Mouse (Mus musculus) right cerebral cortex, postnatal 14 days (tissue): ENCODE results near the gene Trak1.
"Not testable (repeated sequence)": the region's sequence is repeated elsewhere in the genome, so short reads cannot be mapped to it uniquely, and the experiment has no call there.

Experiments used
- DNase-seq: peaks from one replicate; pipeline ENCODE4 v3.0.0; 2022

Gene Trak1

DNA sequence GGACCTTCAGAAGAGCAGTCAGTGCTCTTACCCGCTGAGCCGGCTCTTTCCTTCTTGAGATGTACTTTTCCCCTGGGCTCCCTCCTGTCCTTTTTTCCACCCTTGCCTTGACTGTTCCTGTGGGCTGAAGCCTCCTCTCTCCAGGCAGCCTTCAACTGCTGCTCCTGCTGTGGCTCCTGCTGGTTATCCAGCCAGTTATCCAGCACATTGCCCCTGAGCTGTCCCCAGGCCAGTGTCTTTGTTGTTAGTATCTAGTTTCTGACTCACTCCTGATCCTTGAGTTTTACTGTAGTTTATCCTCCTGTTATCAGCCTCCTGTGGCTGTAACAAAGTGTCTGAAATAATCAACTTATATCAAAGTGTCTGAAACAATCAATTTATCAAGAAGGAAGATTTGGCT, 23.8 kb downstream of the Trak1 start:
- DNase-seq = no peak

DNA sequence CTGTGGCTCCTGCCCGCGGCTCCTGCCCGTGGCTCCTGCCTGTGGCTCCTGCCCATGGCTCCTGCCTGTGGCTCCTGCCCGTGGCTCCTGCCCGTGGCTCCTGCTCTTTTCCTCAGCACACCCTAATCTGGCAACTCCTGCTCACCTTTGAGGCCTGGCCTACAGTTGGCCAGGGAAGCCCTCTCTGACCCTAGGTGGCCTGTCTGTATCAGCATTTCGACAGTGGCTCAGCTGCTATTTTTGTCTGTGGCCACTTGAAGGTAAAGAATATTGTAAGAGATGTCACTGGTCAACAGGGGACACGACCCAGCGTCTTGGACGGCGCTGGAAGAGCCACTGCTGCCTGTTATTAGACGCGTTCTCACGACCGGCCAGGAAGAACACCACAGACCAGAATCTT, 24.7 kb downstream of the Trak1 start:
- no peak for DNase-seq

DNA sequence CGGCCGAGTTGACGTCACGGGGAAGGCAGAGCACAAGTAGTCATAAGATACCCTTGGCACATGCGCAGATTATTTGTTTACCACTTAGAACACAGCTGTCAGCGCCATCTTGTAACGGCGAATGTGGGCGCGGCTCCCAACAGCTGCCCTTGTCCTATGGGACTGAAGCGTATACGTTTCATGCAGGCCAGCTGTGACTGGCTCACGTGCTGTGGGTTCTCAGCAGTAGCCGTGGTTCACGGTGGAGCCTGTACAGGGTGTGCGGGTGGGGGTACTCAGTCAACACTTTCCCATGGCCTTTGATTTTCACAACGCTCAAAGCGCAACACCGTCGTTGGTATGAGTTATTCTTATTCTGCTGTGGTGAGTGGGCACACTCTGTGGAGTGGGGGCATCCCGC, 31.0 kb downstream of the Trak1 start:
- not testable (repeated sequence) for DNase-seq

DNA sequence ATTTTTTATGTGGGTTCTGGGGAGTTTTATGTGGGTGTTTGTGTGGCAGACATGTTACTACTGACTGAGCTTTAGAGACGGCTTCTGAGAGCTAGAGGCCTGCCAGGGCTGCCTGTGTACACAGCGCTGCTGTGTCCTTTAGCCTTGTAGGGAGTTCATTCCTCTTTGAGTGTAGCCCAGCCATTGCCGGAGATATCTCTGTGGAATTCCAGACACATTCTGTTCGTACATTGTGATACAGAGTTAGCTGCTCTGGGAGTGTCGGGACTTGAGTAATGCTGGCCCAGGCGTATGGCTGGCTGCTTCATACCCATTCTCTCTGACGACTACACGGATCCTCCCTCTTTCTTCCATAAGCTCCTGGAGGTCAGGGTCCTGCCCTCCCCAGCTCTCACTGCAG, 31.9 kb downstream of the Trak1 start:
- DNase-seq = no peak

DNA sequence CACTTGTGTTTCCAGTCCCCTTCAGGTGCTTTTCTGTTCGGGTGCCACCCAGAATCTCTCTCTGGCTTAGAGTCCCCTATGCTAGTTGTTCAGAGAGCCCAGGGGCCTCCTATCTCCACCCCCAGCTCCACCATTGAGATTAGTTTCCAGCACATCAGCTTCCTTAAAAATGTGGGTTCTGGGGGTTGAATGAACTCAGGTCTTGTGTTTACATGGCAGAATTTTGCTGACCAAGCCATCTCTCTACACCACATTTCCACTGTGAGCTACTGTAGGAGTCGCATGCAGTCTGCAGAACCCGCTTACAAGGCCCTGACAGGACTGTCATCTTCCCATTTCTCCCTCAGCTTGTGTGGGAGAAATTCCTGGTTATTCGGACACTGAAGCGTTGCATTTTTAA, 32.8 kb downstream of the Trak1 start:
- no peak for DNase-seq

DNA sequence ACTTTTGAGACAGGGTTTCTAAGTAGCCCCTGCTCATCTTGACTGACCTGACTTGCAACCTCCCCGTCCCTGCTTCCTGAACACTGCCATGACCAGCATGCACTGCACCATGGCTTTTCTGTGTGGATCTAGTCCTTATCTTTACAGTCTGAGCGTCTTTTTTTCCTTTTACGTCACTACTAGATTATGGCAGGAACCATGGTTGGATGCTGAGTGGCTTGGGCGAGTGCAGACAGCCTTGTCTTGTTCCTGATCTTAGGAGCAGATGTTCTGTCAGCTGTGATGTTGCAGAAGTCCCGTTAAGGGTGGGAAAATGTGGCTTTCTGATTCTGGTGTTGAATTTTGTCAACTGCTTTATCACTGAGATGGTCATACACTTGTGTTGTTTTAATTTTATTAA, 34.1 kb downstream of the Trak1 start:
- DNase-seq = no peak

DNA sequence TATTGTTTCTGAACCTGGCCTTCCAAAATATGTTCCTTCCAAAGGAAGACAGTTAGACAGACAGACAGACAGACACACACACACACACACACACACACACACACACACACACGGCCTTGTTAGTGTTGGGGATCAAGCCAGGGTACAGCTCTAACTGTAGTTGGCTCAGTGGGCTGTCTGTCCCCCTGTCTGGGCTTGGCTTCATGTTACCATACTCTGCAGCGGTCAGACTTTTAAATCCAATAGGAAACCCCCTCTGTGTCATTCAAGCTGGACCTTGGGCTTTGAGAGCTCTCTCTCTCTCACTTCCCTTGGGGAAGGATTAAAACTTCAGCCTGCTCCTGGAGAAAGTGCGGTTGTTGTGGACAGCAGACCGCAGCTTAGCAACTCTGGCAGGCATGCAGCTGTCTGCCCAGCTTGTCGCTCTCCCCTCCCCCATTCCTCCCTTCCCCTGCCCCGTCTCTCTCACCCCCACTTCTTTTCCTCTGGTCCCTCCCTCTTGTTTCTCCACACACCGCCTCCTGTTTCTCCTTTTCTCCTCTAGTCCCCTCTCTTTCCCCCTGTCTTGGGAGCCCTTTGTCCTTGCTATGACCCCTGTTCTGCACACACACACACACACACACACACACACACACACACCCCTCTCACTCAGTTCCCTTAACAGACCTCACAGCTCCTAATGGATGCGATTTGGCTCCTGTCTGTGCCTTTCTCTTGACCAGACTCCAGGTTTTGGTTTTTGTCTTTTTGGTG, 34.8 kb downstream of the Trak1 start:
- peak; percentile 69 for DNase-seq

DNA sequence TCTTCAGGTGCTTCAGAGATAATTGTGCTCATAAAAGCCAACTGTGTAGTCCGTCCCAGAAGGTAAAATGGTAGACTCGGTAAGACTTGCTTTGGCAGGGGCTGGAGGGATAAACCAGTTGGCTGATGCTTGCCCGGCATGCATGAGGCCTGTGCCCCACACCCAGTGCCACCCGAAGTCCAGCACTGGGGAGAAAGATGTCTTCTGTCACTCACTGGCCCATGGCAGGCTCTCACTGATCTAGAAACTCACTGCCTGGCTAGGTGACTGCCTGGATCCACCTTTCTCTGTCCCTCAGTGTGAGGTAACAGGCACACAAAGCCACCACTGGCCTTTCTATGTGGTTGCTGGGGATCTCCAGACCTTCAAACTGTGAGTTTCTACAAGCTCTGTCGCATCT, 36.3 kb downstream of the Trak1 start:
- DNase-seq = no peak

DNA sequence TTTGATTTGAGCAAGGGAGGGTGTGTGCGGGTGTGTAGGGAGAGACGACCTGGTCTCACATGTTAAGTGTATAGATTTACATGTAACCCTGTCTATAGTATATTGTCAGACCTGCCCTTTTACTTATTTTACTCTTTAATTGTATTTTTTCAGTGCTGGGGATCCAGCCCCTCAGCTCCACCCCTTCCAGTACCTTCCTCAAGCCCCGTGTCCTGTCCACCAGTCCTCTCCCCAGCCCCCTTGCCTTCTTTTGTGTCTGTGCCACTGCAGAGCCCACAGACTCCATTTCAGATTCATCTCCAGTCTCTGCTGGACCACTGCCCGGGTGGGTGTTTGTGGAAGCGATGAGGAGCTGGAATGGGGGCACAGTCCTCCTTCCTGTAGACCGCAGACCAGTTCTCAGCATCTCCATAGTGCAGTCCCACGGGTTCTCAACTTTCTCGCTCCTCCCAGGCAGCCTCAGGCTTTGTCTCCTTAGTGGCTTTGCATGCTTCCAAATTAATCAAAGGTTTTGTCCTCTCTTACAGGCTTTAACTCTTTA, 37.1 kb downstream of the Trak1 start:
- DNase-seq = no peak

DNA sequence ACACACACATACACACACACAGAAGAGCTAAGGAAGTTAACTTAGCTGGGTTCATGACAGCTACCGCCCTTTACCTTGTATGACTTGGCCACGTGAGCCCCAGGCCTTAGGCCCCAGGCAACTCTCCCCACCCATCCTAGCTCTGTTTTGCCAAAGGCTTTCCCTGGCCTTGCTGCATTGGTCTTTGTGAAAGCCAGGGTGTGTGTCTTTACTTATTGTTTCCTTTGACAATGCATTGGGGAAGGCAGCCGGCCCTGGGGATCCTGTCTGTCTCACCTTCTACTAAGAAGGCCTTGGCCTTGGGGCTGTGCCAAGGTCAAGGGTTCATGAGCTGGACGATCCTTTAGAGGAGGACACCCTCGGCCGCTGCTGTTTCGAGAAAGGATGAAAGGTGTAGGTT, 38.3 kb downstream of the Trak1 start:
- no peak for DNase-seq

DNA sequence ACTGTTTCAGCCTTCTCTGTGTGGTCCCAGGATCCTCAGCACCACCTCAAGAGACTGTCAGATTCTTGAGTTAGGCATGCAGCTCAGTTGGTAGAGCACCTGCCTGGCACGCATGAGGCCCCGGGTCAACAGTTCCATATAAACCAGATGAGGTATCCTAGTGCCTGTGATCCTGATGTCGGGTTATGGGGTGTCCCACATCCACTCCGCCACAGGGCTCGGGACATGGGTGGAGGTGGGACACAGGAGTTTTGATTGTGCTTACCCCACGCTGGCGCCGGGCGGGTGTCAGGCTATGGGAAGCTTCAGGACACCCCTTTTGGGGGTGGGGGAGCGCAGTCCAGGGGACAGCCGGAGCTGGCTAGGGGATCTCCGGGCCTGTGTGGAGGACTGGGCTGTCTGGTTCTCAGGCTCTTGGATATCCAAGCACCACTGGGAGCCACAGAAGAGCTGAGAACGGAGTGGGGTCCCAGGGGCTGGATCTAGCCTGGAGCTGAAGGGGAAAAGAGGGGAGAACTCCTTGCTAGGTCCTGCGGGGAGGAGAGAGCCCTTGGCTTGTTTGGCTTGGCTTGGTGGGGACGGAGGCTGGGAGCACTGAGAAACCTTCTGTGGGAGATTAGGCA, 39.1 kb downstream of the Trak1 start:
- no peak for DNase-seq

DNA sequence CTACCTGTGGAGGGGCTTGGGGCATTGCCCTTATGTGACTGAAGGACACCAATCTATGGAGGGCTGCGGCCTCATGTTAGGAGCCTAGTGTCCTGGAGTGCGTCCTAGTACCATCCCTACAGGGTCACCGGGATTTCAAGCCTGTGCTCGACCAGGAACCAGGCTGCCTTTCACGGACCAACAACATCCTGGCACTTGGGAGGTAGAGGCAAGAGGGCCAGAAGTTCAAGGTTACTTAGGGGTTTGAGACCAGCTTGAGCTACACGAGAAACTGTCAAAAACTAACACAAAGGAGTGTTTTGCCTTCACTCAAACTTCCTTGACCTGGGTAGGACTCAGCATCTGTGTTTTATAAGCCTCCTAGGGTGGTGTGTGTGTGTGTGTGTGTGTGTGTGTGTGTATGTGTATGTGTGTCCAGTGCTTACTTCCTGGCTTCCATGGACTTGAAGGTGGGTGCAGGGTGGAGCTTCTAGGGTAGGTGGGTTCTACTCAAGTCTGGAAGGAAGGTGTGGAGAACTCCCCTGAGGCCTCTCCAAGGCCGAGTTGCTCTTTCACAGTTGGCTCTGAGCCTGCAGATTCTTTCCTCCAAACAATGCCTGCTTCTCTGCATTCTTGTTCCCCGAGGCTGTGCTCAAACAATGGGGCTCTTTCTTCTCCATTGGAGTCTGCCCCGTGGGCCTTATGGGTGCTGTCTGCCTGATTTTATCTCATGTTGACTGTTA, 40.1 kb downstream of the Trak1 start:
- no peak for DNase-seq

DNA sequence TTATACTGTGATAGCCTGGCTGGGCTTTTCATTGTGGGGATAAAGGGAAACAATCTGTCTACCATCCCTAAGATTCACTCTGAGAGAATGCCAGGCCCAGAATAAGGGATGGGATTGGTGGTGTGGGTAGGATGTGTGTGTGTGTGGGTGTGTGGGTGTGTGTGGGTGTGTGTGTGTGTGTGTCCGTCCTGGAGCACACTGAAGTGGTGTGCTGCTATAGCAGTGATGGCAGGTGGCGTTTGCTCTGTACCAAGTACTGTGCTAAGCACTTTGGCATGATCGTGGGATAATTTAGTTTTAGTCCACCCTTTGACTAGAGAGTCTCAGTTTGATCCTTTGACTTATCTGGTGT, 40.6 kb downstream of the Trak1 start:
- DNase-seq = no peak

DNA sequence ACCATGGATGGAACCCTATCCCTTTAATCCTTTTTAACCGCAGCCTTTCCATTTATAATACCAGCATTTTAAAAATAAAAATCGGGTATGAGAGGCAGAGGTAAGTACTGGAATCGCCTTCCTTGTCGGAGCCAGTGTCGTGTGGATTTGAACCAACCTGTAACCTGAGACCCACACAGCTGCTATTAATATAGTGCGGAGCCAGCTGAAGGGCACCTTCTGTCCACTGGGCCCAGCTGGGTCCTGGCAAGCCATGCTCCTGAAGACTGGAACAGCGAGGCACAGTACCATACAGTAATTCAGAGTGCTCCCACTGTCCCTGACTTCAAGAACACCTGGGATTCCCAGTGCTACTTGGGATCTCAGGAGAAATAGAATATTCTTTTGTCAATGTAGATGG, 44.5 kb downstream of the Trak1 start:
- no peak for DNase-seq

DNA sequence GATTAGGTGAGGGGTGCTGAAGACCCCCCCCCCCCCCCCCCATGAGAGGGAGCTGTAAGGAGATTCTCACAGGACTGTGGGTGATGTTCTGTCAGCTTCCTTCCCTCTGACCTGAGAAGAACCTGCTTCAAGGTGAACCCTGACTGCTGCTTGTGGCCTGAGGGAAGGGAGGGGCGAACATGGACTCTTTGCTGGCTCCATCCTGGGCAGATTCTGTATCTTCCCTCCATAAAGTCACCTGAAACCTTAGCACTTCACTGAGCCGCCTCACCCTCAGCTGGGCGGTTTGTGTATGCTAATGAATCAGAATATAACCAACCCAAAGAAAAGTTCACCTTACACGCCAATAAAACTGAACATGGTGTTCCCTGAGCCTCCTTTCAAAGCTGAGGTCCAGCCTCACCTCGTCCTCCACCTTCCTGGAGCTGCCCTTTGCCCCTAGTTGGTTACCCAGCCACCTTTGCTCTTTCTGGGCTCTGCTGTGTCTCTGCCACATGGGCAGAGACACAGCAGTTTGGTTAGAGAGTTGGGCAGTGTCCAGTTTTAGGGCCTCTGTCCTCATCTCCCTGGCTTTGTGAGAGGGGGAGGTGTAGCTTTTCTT, 45.3 kb downstream of the Trak1 start:
- no peak for DNase-seq

DNA sequence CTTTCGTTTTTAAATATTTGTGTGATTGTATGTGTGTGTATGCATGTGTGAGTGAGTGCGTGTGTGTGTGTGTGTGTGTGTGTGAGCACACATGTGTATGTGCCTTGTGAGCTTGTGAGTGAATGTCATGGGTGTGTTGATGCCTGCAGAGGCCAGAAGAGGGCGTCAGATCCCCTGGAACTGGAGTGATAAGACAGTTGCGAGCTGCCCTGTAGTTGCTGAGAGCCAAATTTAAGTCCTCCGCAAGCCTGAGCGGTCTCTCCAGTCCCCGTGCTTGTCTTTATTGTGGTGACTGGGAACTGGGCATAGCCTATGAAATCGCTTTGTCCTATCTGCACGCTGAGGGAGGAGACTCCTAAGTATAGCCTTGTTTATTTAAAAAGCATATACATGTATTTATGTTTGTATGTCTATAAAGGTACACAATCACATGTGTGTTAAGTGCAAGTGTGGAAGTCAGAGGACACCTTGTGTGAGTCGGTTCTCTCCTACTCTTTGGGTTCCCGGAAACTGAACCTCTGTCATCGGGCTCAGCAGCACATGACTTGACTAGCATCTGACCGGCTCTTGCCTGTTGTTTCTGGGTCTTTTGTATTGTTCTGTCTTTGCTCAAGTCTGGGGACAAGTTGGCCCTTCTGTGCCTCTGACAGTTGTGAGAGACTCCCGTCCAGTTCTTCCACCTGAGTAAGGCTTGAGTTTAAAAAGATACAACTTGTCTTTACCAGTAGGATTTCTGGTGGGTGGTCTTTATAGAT, 46.0 kb downstream of the Trak1 start:
- DNase-seq = no peak

DNA sequence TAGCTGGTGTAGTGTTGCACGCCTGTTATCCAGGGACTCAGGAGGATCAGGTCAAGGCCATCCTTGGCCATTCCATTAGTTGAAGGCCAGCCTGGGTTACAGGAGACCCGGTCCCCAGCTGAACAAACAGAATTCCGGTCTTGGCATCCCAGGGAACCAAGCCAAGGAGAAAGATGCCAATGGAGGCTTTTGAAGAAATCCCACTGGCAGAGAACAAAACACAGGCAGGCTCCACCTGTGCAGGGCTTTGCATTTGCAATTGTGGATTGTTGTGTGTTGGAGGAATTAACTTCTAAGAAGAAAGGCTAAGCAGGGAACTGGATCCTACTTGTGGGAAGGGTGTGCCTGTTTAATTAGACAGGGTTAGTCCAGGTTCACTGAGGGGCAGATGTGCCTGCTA, 47.0 kb downstream of the Trak1 start:
- DNase-seq = no peak

DNA sequence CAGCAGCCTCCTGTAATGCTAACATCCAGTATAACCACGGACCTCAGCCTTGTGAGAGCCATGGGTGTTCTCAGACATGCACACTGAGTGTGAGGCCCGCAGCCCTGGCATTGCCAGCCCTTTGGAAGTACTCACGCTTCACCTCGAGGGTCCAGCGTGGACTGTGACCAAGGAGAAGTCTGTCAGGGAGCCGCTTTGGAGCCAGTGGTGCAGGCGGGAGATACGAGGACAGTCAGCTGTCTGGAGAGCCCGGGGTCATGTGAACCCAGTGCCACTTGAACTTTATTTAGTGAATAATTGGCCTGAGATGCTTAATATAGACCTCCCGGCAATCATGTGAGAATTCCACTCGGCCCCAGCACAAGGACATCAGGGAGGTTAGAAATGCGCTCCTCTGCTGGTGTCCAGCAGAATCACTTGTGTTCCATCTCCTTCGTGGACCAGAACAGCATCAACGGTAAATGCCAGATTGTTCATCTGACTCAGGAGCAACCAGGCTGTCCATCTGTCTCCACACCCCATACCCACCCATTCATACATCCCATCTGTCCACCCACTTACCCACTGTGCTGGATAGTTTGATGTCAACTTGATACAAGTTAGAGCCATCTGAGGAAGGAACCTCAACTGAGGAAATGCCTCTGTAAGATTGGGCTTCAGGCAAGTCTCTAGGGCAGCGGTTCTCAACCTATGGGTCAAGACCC, 48.3 kb downstream of the Trak1 start:
- no peak for DNase-seq

DNA sequence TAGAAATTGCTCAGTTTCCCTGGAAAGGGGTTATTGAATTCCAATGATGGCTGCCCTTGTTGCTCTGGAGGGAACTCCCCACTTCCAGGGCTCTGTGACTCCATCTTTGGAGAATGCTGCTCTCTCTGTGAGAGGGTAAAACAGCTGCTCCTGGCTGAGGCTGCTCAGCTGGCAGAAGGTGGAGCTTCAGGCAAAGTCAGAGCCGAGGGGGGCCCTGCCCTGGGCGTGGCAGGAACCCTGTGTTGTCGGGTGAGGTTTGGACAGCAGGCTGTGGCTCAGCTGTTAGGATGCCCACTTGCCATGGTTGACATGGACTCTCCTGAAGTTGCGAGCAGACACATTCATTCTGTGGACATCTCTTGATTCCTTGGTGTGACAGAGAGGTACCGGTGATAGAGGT, 49.3 kb downstream of the Trak1 start:
- DNase-seq = no peak

DNA sequence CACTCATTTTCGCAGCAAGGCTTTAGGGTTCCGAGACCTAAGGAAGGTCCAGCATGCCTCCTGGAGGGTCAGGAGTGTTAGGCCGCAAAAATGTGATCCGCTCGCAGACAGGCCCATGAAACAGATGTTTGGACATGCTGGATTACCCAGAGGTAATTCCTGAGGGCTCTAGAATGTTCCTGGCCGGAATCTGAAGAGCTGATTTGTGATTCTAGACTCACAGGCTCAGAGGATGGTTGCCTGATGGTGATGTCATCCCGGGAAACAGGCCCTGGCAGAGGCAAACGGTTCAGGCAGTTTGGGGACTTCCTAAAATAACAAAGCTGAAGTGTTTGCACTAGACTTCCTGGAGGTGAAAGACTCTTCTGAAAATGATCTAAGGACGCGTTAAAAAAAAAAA, 50.7 kb downstream of the Trak1 start:
- peak; percentile 26 for DNase-seq

DNA sequence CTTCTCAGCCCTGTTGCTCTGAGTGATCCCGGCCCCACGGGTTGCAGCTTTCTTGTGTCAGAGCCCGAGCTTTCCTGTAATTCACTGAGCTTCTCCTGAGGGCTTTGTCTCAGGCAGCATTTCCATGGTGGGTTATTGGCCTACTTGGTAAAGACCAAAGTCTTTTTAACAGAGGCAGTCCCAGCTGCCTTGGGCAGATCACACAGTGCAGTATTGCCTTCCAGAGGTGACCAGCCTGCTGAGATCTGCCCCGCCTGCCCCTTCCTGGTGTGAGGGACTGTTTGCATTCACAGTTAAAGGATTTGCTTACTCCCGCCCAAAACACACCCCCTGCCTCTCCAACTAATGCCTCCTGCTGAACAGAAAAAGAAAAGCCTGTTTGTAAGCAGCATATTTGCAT, 51.2 kb downstream of the Trak1 start:
- DNase-seq = no peak

DNA sequence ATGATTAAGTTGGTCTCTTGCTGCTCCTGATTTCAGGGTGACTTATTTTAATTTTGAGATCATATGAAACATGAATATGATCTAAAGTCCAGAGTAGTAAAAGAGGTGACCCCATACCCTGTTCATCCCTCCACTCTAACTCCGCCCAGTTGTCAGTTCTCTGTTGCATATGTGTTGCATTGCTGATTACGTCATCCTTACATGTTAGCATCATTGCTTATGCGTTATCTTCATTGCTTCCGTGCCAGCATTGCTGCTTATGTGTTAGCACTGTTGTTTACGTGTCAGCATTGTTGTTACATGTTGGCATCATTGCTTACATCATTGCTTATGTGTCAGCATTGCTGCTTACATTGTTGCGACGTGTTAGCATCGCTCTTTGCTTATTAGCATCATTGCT, 51.8 kb downstream of the Trak1 start:
- DNase-seq = no peak
